12 mouse cellular contexts compared by ENCODE assay signal in genomic region chr8:111471526-111472081, GRCm38 (mm10). TPM values are rescaled to one million over a fixed set of nuclear protein-coding genes. Genes with fewer than 3 reads are reported as not detected.
DNase-seq lines count a peak whose midpoint lies in the region; ATAC-seq and TF ChIP-seq lines count a peak whose summit lies in the region.
"Had no signal": no experiment of that assay in that cellular context is flagged by ENCODE, and none has a peak within 500 bp of the region (broad histone marks: within the 10 kb centered on the region; RNA-seq: fewer than 3 reads in every experiment).

No protein-coding gene starts in this region.

- H3K27ac ChIP-seq in hindbrain, postnatal 0 days = no peak overlapping the region
- H3K27ac ChIP-seq in hindbrain, embryonic 16.5 days (ENCODE audit: low read depth, low read length) = no peak overlapping the region
- peak overlapping the region; percentile 31; the same call in 1 of the 2 replicates for H3K27ac ChIP-seq in neural tube, embryonic 14.5 days (ENCODE audit: low read depth, low read length)
- no peak overlapping the region for H3K27ac ChIP-seq in neural tube, embryonic 15.5 days (replicated peaks)
- H3K27ac ChIP-seq: limb, embryonic 15.5 days had no signal

- no peaks in the 10 kb centered on the region for H3K4me1 ChIP-seq in hindbrain, postnatal 0 days (ENCODE audit: insufficient read depth, low read length)
- H3K4me1 ChIP-seq in hindbrain, embryonic 16.5 days (ENCODE audit: control insufficient read depth, insufficient read depth, low read depth, low read length) = peaks cover 10% of the 10 kb centered on the region
- H3K4me1 ChIP-seq in neural tube, embryonic 14.5 days (ENCODE audit: control insufficient read depth, insufficient read depth, low read length) = 0 out of 2 replicates have a peak, but pooled peaks cover 4% of the 10 kb centered on the region
- H3K4me1 ChIP-seq in neural tube, embryonic 15.5 days = peaks cover 27% of the 10 kb centered on the region

- no peaks in the 10 kb centered on the region; the same call in 1 of the 2 replicates for H3K36me3 ChIP-seq in hindbrain, postnatal 0 days (ENCODE audit: insufficient read depth, low read length)
- H3K36me3 ChIP-seq in hindbrain, embryonic 16.5 days (ENCODE audit: control insufficient read depth, insufficient read depth, low read length) = no peaks in the 10 kb centered on the region
- no peaks in the 10 kb centered on the region; the same call in 1 of the 2 replicates for H3K36me3 ChIP-seq in neural tube, embryonic 14.5 days (ENCODE audit: control insufficient read depth, insufficient read depth, low read length)
- peaks cover 17% of the 10 kb centered on the region for H3K36me3 ChIP-seq in neural tube, embryonic 15.5 days

- no peaks in the 10 kb centered on the region for H3K9me3 ChIP-seq in hindbrain, postnatal 0 days (ENCODE audit: low read length)
- H3K9me3 ChIP-seq in hindbrain, embryonic 16.5 days (ENCODE audit: control insufficient read depth, low read length) = no peaks in the 10 kb centered on the region
- no peaks in the 10 kb centered on the region for H3K9me3 ChIP-seq in neural tube, embryonic 14.5 days (ENCODE audit: control insufficient read depth, low read length)
- no peaks in the 10 kb centered on the region for H3K9me3 ChIP-seq in neural tube, embryonic 15.5 days (replicated peaks)
- H3K9me3 ChIP-seq: limb, embryonic 15.5 days had no signal

- ATAC-seq in hindbrain, postnatal 0 days = no peak
- no peak for ATAC-seq in hindbrain, embryonic 16.5 days
- ATAC-seq in neural tube, embryonic 14.5 days (ENCODE audit: low read depth) = no peak
- ATAC-seq in neural tube, embryonic 15.5 days (ENCODE audit: low FRiP score) = no peak
- ATAC-seq in CD4-positive, CD25-positive, alpha-beta regulatory T cell, adult 4 months = no peak
- ATAC-seq: Patski had no signal

- H3K4me2 ChIP-seq in hindbrain, postnatal 0 days (ENCODE audit: low read depth, low read length) = no peak overlapping the region
- H3K4me2 ChIP-seq in hindbrain, embryonic 16.5 days (ENCODE audit: low read length) = no peak overlapping the region
- no peak overlapping the region for H3K4me2 ChIP-seq in neural tube, embryonic 14.5 days (ENCODE audit: low read depth, low read length)
- no peak overlapping the region for H3K4me2 ChIP-seq in neural tube, embryonic 15.5 days
- H3K4me2 ChIP-seq: limb, embryonic 15.5 days had no signal

- H3K9ac ChIP-seq in hindbrain, postnatal 0 days (replicated peaks; ENCODE audit: low read length) = no peak overlapping the region
- no peak overlapping the region for H3K9ac ChIP-seq in hindbrain, embryonic 16.5 days (ENCODE audit: low read depth, low read length)
- H3K9ac ChIP-seq in neural tube, embryonic 14.5 days (replicated peaks; ENCODE audit: low read depth, low read length) = no peak overlapping the region
- no peak overlapping the region for H3K9ac ChIP-seq in neural tube, embryonic 15.5 days (replicated peaks)
- H3K9ac ChIP-seq: limb, embryonic 15.5 days had no signal

- no peaks in the 10 kb centered on the region for H3K27me3 ChIP-seq in hindbrain, postnatal 0 days (ENCODE audit: insufficient read depth, low read length)
- H3K27me3 ChIP-seq in hindbrain, embryonic 16.5 days (replicated peaks; ENCODE audit: control insufficient read depth, insufficient read depth, low read length) = no peaks in the 10 kb centered on the region
- no peaks in the 10 kb centered on the region for H3K27me3 ChIP-seq in neural tube, embryonic 14.5 days (ENCODE audit: control insufficient read depth, insufficient read depth, low read length)
- no peaks in the 10 kb centered on the region for H3K27me3 ChIP-seq in neural tube, embryonic 15.5 days (replicated peaks)
- H3K27me3 ChIP-seq: limb, embryonic 15.5 days; Patski had no signal

- H3K4me3 ChIP-seq in hindbrain, postnatal 0 days (ENCODE audit: low read length) = no peak overlapping the region
- H3K4me3 ChIP-seq in hindbrain, embryonic 16.5 days (ENCODE audit: low read length) = no peak overlapping the region
- no peak overlapping the region for H3K4me3 ChIP-seq in neural tube, embryonic 14.5 days (ENCODE audit: low read depth, low read length)
- no peak overlapping the region for H3K4me3 ChIP-seq in neural tube, embryonic 15.5 days (replicated peaks)
- H3K4me3 ChIP-seq: limb, embryonic 15.5 days had no signal

- 39% methylated on average over 12 of the region's 12 CpGs for WGBS in hindbrain, postnatal 0 days
- 47% methylated on average over 12 of the region's 12 CpGs for WGBS in hindbrain, embryonic 16.5 days
- WGBS in neural tube, embryonic 14.5 days = 60% methylated on average over 12 of the region's 12 CpGs
- 58% methylated on average over 12 of the region's 12 CpGs for WGBS in neural tube, embryonic 15.5 days

- TF ChIP-seq CTCF in hindbrain, postnatal 0 days (IDR thresholded peaks at IDR 0.05; ENCODE audit: low read depth) = no peak

- peak; percentile 39 to 45 for DNase-seq in cerebellum, postnatal 10 days
- DNase-seq in cerebellum, adult 18-20 months = no peak
- peak; percentile 61 for DNase-seq in hindbrain, postnatal 0 days (ENCODE audit: low spot score)
- DNase-seq in kidney, postnatal 14 days = peak; percentile 43
- DNase-seq: cerebellum, adult 2 months; lung, adult 2 months had no signal

RNA-seq across cellular contexts. Expression of gene Wdr59, which starts 50.3 kb away (rescaled TPM):
- 10.5 and 15.0 TPM in 2 replicates for total RNA-seq in hindbrain, postnatal 0 days (2014; rRNA removed)
- 6.4 and 6.6 TPM in 2 replicates for polyA plus RNA-seq in hindbrain, postnatal 0 days (2015; fragmentation: Nextera tagmentation; extraction: Ambion mirVana)
- 7.6 and 9.3 TPM in 2 replicates for polyA plus RNA-seq in hindbrain, embryonic 16.5 days (2015; fragmentation: Nextera tagmentation; extraction: Ambion mirVana)
- 7.4 and 8.5 TPM in 2 replicates for polyA plus RNA-seq in neural tube, embryonic 14.5 days (2014; fragmentation: Nextera tagmentation; extraction: Ambion mirVana)
- polyA plus RNA-seq in neural tube, embryonic 15.5 days (2015; fragmentation: Nextera tagmentation; extraction: Ambion mirVana) = 8.0 and 8.1 TPM in 2 replicates
- 1 to 10 TPM; 4.3 to 6.5 TPM for polyA plus RNA-seq in CD4-positive, CD25-positive, alpha-beta regulatory T cell, adult 4 months (2017; shearing (Covaris generic))

Comparison
In these comparisons a context has a peak if more than half of its experiments do, and no peak if none do; other contexts are left out.
1. DNase-seq: peak in cerebellum, postnatal 10 days (2 of 2), hindbrain, postnatal 0 days (single experiment) and kidney, postnatal 14 days (single experiment); none in cerebellum, adult 18-20 months (0 of 2).